Mouse (Mus musculus) urinary bladder, adult 2 months (tissue): ENCODE results near the gene Cmtm2a. TPM values are rescaled to one million over a fixed set of nuclear protein-coding genes. Genes with fewer than 3 reads are reported as not detected.
"Not testable (repeated sequence)": the region's sequence is repeated elsewhere in the genome, so short reads cannot be mapped to it uniquely, and the experiment has no call there.

Experiments
- DNase-seq: peaks from one replicate; pipeline ENCODE4 v3.0.0; 2022; ENCODE audit warnings: low spot score
- polyA plus RNA-seq: library from polyadenylated mRNA; depleted of rRNA; stranded (reverse); fragments of >200 nt; gene quantifications from 2 replicates; pipeline ENCODE4 v1.2.3, GENCODE M21; 2012; rRNA removed

The Cmtm2a gene
- polyA plus RNA-seq, result not detected in 2 replicates

GRCm38 (mm10) chr8:104293081-104293480 lies at the start of gene Cmtm2a:
TSS of gene Cmtm2a (minus strand) at chr8:104293181.
- not testable (repeated sequence) for DNase-seq

GRCm38 (mm10) chr8:104342426-104342825 lies 49.4 kb upstream of the Cmtm2a start:
- no peak for DNase-seq

GRCm38 (mm10) chr8:104341678-104342077 lies 48.7 kb upstream of the Cmtm2a start:
- DNase-seq, result no peak

GRCm38 (mm10) chr8:104341106-104341561 lies 48.2 kb upstream of the Cmtm2a start:
- no peak for DNase-seq

GRCm38 (mm10) chr8:104340233-104341105 lies 47.5 kb upstream of the Cmtm2a start:
- DNase-seq, result peak; percentile 60

GRCm38 (mm10) chr8:104339983-104340232 lies 46.9 kb upstream of the Cmtm2a start:
- DNase-seq, result no peak

GRCm38 (mm10) chr8:104339229-104339982 lies 46.4 kb upstream of the Cmtm2a start, which contains the start of gene Cmtm3:
TSS of gene Cmtm3 (plus strand) at chr8:104339410.
- no peak for DNase-seq

- no peak for DNase-seq
Observed at GRCm38 (mm10) chr8:104337890-104338289, 44.9 kb upstream of the Cmtm2a start.

- no peak for DNase-seq
Observed at GRCm38 (mm10) chr8:104336806-104337205, 43.8 kb upstream of the Cmtm2a start.

GRCm38 (mm10) chr8:104334196-104334595 lies 41.2 kb upstream of the Cmtm2a start:
- no peak for DNase-seq

- DNase-seq, result no peak
Observed at GRCm38 (mm10) chr8:104333786-104334185, 40.8 kb upstream of the Cmtm2a start.

GRCm38 (mm10) chr8:104332665-104333631 lies 40.0 kb upstream of the Cmtm2a start:
- no peak for DNase-seq

GRCm38 (mm10) chr8:104321930-104322329 lies 28.9 kb upstream of the Cmtm2a start, which contains the start of gene Cmtm2b:
TSS of gene Cmtm2b (plus strand) at chr8:104322230.
- DNase-seq, result not testable (repeated sequence)

- DNase-seq, result not testable (repeated sequence)
Observed at GRCm38 (mm10) chr8:104321267-104321666, 28.3 kb upstream of the Cmtm2a start, which contains the start of gene Gm11020. TSS of gene Gm11020 (plus strand) at chr8:104321567.

GRCm38 (mm10) chr8:104313311-104313710 lies 20.3 kb upstream of the Cmtm2a start:
- DNase-seq, result no peak

- DNase-seq, result not testable (repeated sequence)
Observed at GRCm38 (mm10) chr8:104312023-104312422, 19.0 kb upstream of the Cmtm2a start.

- not testable (repeated sequence) for DNase-seq
Observed at GRCm38 (mm10) chr8:104309441-104310155, 16.6 kb upstream of the Cmtm2a start, which contains the start of the genes Gm45711 and Cmtm1. TSS of gene Gm45711 (minus strand) at chr8:104310081. TSS of gene Cmtm1 (minus strand) at chr8:104310145.

GRCm38 (mm10) chr8:104308341-104308740 lies 15.4 kb upstream of the Cmtm2a start:
- not testable (repeated sequence) for DNase-seq

- no peak for DNase-seq
Observed at GRCm38 (mm10) chr8:104304962-104305361, 12.0 kb upstream of the Cmtm2a start.

- not testable (repeated sequence) for DNase-seq
Observed at GRCm38 (mm10) chr8:104302536-104302935, 9.6 kb upstream of the Cmtm2a start.
